Mouse (Mus musculus) hindbrain, embryonic 13.5 days (tissue): ENCODE results near the gene Gm49395. TPM values are rescaled to one million over a fixed set of nuclear protein-coding genes. Genes with fewer than 3 reads are reported as not detected.

ENCODE experiments used
- ATAC-seq: fragments of 200-750 bp; cut with Nextera tagmentation; 2 replicates; pipeline ENCODE4 v1.8.0; 2017; ENCODE audit warnings: moderate TSS enrichment; ENCODE audit not compliant: low FRiP score
- H3K27ac ChIP-seq: fragments of 300-500 bp; sonication (generic); 2 replicates; pipeline ENCODE4 v1.5.1; 2015; ENCODE audit warnings: inconsistent platforms, mild to moderate bottlenecking, moderate library complexity
- H3K27me3 ChIP-seq: fragments of 300-500 bp; sonication (generic); 2 replicates; pipeline ENCODE4 v1.6.1; 2015; ENCODE audit warnings: mild to moderate bottlenecking, inconsistent platforms
- H3K36me3 ChIP-seq: fragments of 300-500 bp; sonication (generic); 2 replicates; pipeline ENCODE4 v1.6.1; 2015; ENCODE audit warnings: mild to moderate bottlenecking, inconsistent platforms
- H3K4me1 ChIP-seq: fragments of 300-500 bp; sonication (generic); replicated peaks from 2 replicates; pipeline ENCODE4 v1.6.1; 2015; ENCODE audit warnings: inconsistent platforms
- H3K4me2 ChIP-seq: fragments of 300-500 bp; sonication (generic); 2 replicates; pipeline ENCODE4 v1.6.1; 2015; ENCODE audit warnings: inconsistent platforms, mild to moderate bottlenecking, moderate library complexity
- H3K4me3 ChIP-seq: fragments of 300-500 bp; sonication (generic); 2 replicates; pipeline ENCODE4 v1.5.1; 2015; ENCODE audit warnings: mild to moderate bottlenecking, inconsistent platforms
- H3K9ac ChIP-seq: fragments of 300-500 bp; sonication (generic); 2 replicates; pipeline ENCODE4 v1.6.1; 2015; ENCODE audit warnings: mild to moderate bottlenecking, inconsistent platforms
- H3K9me3 ChIP-seq: fragments of 300-500 bp; sonication (generic); 2 replicates; pipeline ENCODE4 v1.6.1; 2016; ENCODE audit warnings: inconsistent platforms
- WGBS: fragments of 180-500 bp; shearing (Covaris S2); methylation state at CpG from one replicate; pipeline ENCODE4 v1.1.7; 2015; 5-methylcytosine and 5-hydroxymethylcytosine counted together
- polyA plus RNA-seq: library from polyadenylated mRNA; unstranded; fragments of >200 nt; fragmentation: Nextera tagmentation; extraction: Ambion mirVana; gene quantifications from 2 replicates; pipeline ENCODE4 v1.2.1, GENCODE M21; 2015

The Gm49395 gene
- polyA plus RNA-seq, 1 experiment from 2014 or later, result 4.7 TPM

- Histone ChIP-seq H3K27me3 (no peaks in the 10 kb centered on the region), H3K4me3 (no peak overlapping the region), H3K4me2 (no peak overlapping the region), H3K9ac (no peak overlapping the region), H3K27ac (no peak overlapping the region), H3K36me3 (no peaks in the 10 kb centered on the region), H3K4me1 (no peaks in the 10 kb centered on the region), H3K9me3 (no peaks in the 10 kb centered on the region)
- no peak for ATAC-seq
- 85% methylated on average over 17 of the region's 17 CpGs for WGBS
These were observed 70.3 kb downstream of the Gm49395 start for GRCm38 (mm10) chr13:115031177-115032000.

- no peak overlapping the region for H3K4me2 ChIP-seq
- no peaks in the 10 kb centered on the region for H3K4me1 ChIP-seq
- no peaks in the 10 kb centered on the region for H3K36me3 ChIP-seq
- H3K27me3 ChIP-seq, result no peaks in the 10 kb centered on the region
- no peaks in the 10 kb centered on the region for H3K9me3 ChIP-seq
- no peak overlapping the region for H3K27ac ChIP-seq
- H3K9ac ChIP-seq, result no peak overlapping the region
- no peak overlapping the region for H3K4me3 ChIP-seq
- ATAC-seq, result no peak
- WGBS, result 90% methylated on average over 3 of the region's 3 CpGs
These were observed 76.3 kb downstream of the Gm49395 start for GRCm38 (mm10) chr13:115025394-115025793.

- Histone ChIP-seq H3K4me1 (no peaks in the 10 kb centered on the region), H3K27ac (no peak overlapping the region), H3K36me3 (no peaks in the 10 kb centered on the region), H3K27me3 (no peaks in the 10 kb centered on the region), H3K4me2 (no peak overlapping the region), H3K9me3 (no peaks in the 10 kb centered on the region), H3K4me3 (no peak overlapping the region), H3K9ac (no peak overlapping the region)
- ATAC-seq, result no peak
- WGBS, result 87% methylated on average over 6 of the region's 6 CpGs
These were observed 79.5 kb downstream of the Gm49395 start for GRCm38 (mm10) chr13:115022117-115022787.

- Histone ChIP-seq H3K9ac (no peak overlapping the region), H3K4me2 (no peak overlapping the region), H3K27me3 (no peaks in the 10 kb centered on the region), H3K4me3 (no peak overlapping the region), H3K4me1 (no peaks in the 10 kb centered on the region), H3K9me3 (no peaks in the 10 kb centered on the region), H3K36me3 (no peaks in the 10 kb centered on the region), H3K27ac (no peak overlapping the region)
- 83% methylated on average over 10 of the region's 10 CpGs for WGBS
- ATAC-seq, result no peak
These were observed 80.3 kb downstream of the Gm49395 start for GRCm38 (mm10) chr13:115021411-115021810.

GRCm38 (mm10) chr13:115020727-115021126 lies 81.0 kb downstream of the Gm49395 start:
- WGBS, result 94% methylated on average over 4 of the region's 4 CpGs
- Histone ChIP-seq H3K27ac (no peak overlapping the region), H3K4me2 (no peak overlapping the region), H3K4me3 (no peak overlapping the region), H3K27me3 (no peaks in the 10 kb centered on the region), H3K4me1 (no peaks in the 10 kb centered on the region), H3K9ac (no peak overlapping the region), H3K36me3 (no peaks in the 10 kb centered on the region), H3K9me3 (no peaks in the 10 kb centered on the region)
- no peak for ATAC-seq

GRCm38 (mm10) chr13:115017545-115017944 lies 84.2 kb downstream of the Gm49395 start:
- no peak overlapping the region for H3K4me3 ChIP-seq
- H3K4me2 ChIP-seq, result no peak overlapping the region
- H3K27ac ChIP-seq, result no peak overlapping the region
- no peak for ATAC-seq
- H3K36me3 ChIP-seq, result no peaks in the 10 kb centered on the region
- no peaks in the 10 kb centered on the region for H3K27me3 ChIP-seq
- no peaks in the 10 kb centered on the region for H3K9me3 ChIP-seq
- H3K4me1 ChIP-seq, result no peaks in the 10 kb centered on the region
- WGBS, result 89% methylated on average over 9 of the region's 9 CpGs
- H3K9ac ChIP-seq, result no peak overlapping the region

GRCm38 (mm10) chr13:115011547-115011946 lies 90.2 kb downstream of the Gm49395 start:
- Histone ChIP-seq H3K27me3 (no peaks in the 10 kb centered on the region), H3K4me2 (no peak overlapping the region), H3K36me3 (no peaks in the 10 kb centered on the region), H3K4me3 (no peak overlapping the region), H3K9ac (no peak overlapping the region), H3K4me1 (no peaks in the 10 kb centered on the region), H3K27ac (no peak overlapping the region), H3K9me3 (no peaks in the 10 kb centered on the region)
- ATAC-seq, result no peak
- 69% methylated on average over 6 of the region's 6 CpGs for WGBS

- 0 out of 2 replicates have a peak, but pooled peaks cover 3% of the 10 kb centered on the region for H3K4me1 ChIP-seq
- no peaks in the 10 kb centered on the region for H3K9me3 ChIP-seq
- no peak overlapping the region for H3K4me3 ChIP-seq
- no peak overlapping the region for H3K4me2 ChIP-seq
- no peak overlapping the region for H3K9ac ChIP-seq
- no peak overlapping the region for H3K27ac ChIP-seq
- 37% methylated on average over 9 of the region's 9 CpGs for WGBS
- no peak for ATAC-seq
- no peaks in the 10 kb centered on the region for H3K36me3 ChIP-seq
- no peaks in the 10 kb centered on the region for H3K27me3 ChIP-seq
These were observed 95.4 kb downstream of the Gm49395 start for GRCm38 (mm10) chr13:115006213-115006835.

- Histone ChIP-seq H3K4me3 (no peak overlapping the region), H3K27me3 (no peaks in the 10 kb centered on the region), H3K4me1 (0 out of 2 replicates have a peak, but pooled peaks cover 3% of the 10 kb centered on the region), H3K9ac (no peak overlapping the region), H3K36me3 (no peaks in the 10 kb centered on the region), H3K4me2 (no peak overlapping the region), H3K9me3 (no peaks in the 10 kb centered on the region), H3K27ac (no peak overlapping the region)
- no peak for ATAC-seq
- WGBS, result 81% methylated on average over 6 of the region's 6 CpGs
These were observed 96.4 kb downstream of the Gm49395 start for GRCm38 (mm10) chr13:115005342-115005741.

GRCm38 (mm10) chr13:115003444-115004053 lies 98.2 kb downstream of the Gm49395 start:
- Histone ChIP-seq H3K9me3 (no peaks in the 10 kb centered on the region), H3K4me1 (0 out of 2 replicates have a peak, but pooled peaks cover 3% of the 10 kb centered on the region), H3K36me3 (no peaks in the 10 kb centered on the region), H3K4me3 (no peak overlapping the region), H3K4me2 (no peak overlapping the region), H3K9ac (no peak overlapping the region), H3K27ac (no peak overlapping the region), H3K27me3 (no peaks in the 10 kb centered on the region)
- ATAC-seq, result no peak
- 47% methylated on average over 7 of the region's 7 CpGs for WGBS

- H3K4me2 ChIP-seq, result no peak overlapping the region
- no peak overlapping the region for H3K9ac ChIP-seq
- 0 out of 2 replicates have a peak, but pooled peaks cover 3% of the 10 kb centered on the region for H3K4me1 ChIP-seq
- ATAC-seq, result no peak
- H3K27ac ChIP-seq, result no peak overlapping the region
- H3K9me3 ChIP-seq, result no peaks in the 10 kb centered on the region
- H3K4me3 ChIP-seq, result no peak overlapping the region
- no peaks in the 10 kb centered on the region for H3K36me3 ChIP-seq
- 74% methylated on average over 3 of the region's 3 CpGs for WGBS
- H3K27me3 ChIP-seq, result no peaks in the 10 kb centered on the region
These were observed 98.9 kb downstream of the Gm49395 start for GRCm38 (mm10) chr13:115002837-115003236.

- no peak overlapping the region for H3K9ac ChIP-seq
- H3K4me3 ChIP-seq, result no peak overlapping the region
- WGBS, result 93% methylated on average over 5 of the region's 5 CpGs
- H3K36me3 ChIP-seq, result no peaks in the 10 kb centered on the region
- no peak overlapping the region for H3K27ac ChIP-seq
- H3K27me3 ChIP-seq, result no peaks in the 10 kb centered on the region
- no peak overlapping the region for H3K4me2 ChIP-seq
- no peaks in the 10 kb centered on the region for H3K9me3 ChIP-seq
- ATAC-seq, result no peak
- 0 out of 2 replicates have a peak, but pooled peaks cover 3% of the 10 kb centered on the region for H3K4me1 ChIP-seq
These were observed 99.6 kb downstream of the Gm49395 start for GRCm38 (mm10) chr13:115002155-115002554.
